Mouse (Mus musculus) NIH3T3 (cell line): Measurements from ENCODE around the gene Mlycd.

Experiments
- DNase-seq: peaks from one replicate; pipeline ENCODE4 v3.0.0-alpha.2; 2012; ENCODE audit warnings: low read depth

The Mlycd gene

GRCm38 (mm10) chr8:119403912-119404311 lies 9.2 kb downstream of the Mlycd start:
- no peak for DNase-seq

GRCm38 (mm10) chr8:119404648-119405047 lies 10.0 kb downstream of the Mlycd start:
- DNase-seq, result no peak

GRCm38 (mm10) chr8:119408311-119408710 lies 13.6 kb downstream of the Mlycd start:
- DNase-seq, result no peak

GRCm38 (mm10) chr8:119412037-119412734 lies 17.5 kb downstream of the Mlycd start:
- DNase-seq, result peak; percentile 59

GRCm38 (mm10) chr8:119412735-119413498 lies 18.2 kb downstream of the Mlycd start:
- DNase-seq, result peak; percentile 92

GRCm38 (mm10) chr8:119413605-119414004 lies 18.9 kb downstream of the Mlycd start:
- DNase-seq, result no peak

GRCm38 (mm10) chr8:119420318-119420717 lies 25.6 kb downstream of the Mlycd start:
- no peak for DNase-seq

- no peak for DNase-seq
Measured at GRCm38 (mm10) chr8:119421603-119422122, 27.0 kb downstream of the Mlycd start.

- DNase-seq, result peak; percentile 84
Measured at GRCm38 (mm10) chr8:119422123-119422711, 27.5 kb downstream of the Mlycd start.

- DNase-seq, result peak; percentile 27
Measured at GRCm38 (mm10) chr8:119423631-119424141, 29.0 kb downstream of the Mlycd start.

- no peak for DNase-seq
Measured at GRCm38 (mm10) chr8:119424199-119424733, 29.6 kb downstream of the Mlycd start.

GRCm38 (mm10) chr8:119424740-119425139 lies 30.1 kb downstream of the Mlycd start:
- DNase-seq, result no peak

- DNase-seq, result no peak
Measured at GRCm38 (mm10) chr8:119425533-119425932, 30.9 kb downstream of the Mlycd start.

- DNase-seq, result no peak
Measured at GRCm38 (mm10) chr8:119426069-119426735, 31.5 kb downstream of the Mlycd start.

GRCm38 (mm10) chr8:119427634-119428349 lies 33.1 kb downstream of the Mlycd start:
- DNase-seq, result peak; percentile 49

GRCm38 (mm10) chr8:119428350-119428740 lies 33.7 kb downstream of the Mlycd start:
- peak; percentile 87 for DNase-seq

- peak; percentile 37 for DNase-seq
Measured at GRCm38 (mm10) chr8:119428766-119429327, 34.2 kb downstream of the Mlycd start.

- DNase-seq, result peak; percentile 65
Measured at GRCm38 (mm10) chr8:119429552-119429951, 34.9 kb downstream of the Mlycd start.

- DNase-seq, result no peak
Measured at GRCm38 (mm10) chr8:119430250-119430649, 35.6 kb downstream of the Mlycd start.

- DNase-seq, result no peak
Measured at GRCm38 (mm10) chr8:119430690-119431089, 36.0 kb downstream of the Mlycd start.

- no peak for DNase-seq
Measured at GRCm38 (mm10) chr8:119432372-119432771, 37.7 kb downstream of the Mlycd start.
